Mouse (Mus musculus): ENCODE results near the gene Ppa2. TPM values are rescaled to one million over a fixed set of nuclear protein-coding genes. Genes with fewer than 3 reads are reported as not detected.

Gene Ppa2
- total and polyA plus RNA-seq, 3 experiments = 33.6 to 36.3 TPM; not detected in 1

- H3K36me3 ChIP-seq (ENCODE audit: control insufficient read depth in 1 of 2, insufficient read depth in 2 of 2, low read length in 2 of 2) = peaks cover 0 to 13% of the 10 kb centered on the region in 2 experiments; a peak in 2 of 4 replicates
- no peak overlapping the region for H3K27ac ChIP-seq (ENCODE audit: control insufficient read depth, low read depth, low read length)
- no peaks in the 10 kb centered on the region for H3K9me3 ChIP-seq (replicated peaks; ENCODE audit: insufficient read depth, low read length)
- peaks cover 7% of the 10 kb centered on the region for H3K79me2 ChIP-seq (ENCODE audit: control insufficient read depth, insufficient read depth, low read length, poor library complexity)
- no peak overlapping the region for H3K4me3 ChIP-seq (ENCODE audit: control insufficient read depth in 1 of 2, insufficient read depth in 1 of 2, low read depth in 2 of 2, low read length in 2 of 2)
- peaks cover 0 to 17% of the 10 kb centered on the region in 2 experiments; a peak in 2 of 4 replicates for H3K4me1 ChIP-seq (ENCODE audit: control insufficient read depth in 1 of 2, insufficient read depth in 2 of 2, low read length in 2 of 2)
- TF ChIP-seq CTCF (IDR thresholded peaks at IDR 0.05 in 2 of 3, conservative IDR thresholded peaks at IDR 0.05 in 1 of 3; ENCODE audit: control insufficient read depth in 1 of 3, insufficient read depth in 1 of 3, low read depth in 2 of 3, low read length in 3 of 3, poor library complexity in 1 of 3, severe bottlenecking in 1 of 3) (no peak), ELF1 (IDR thresholded peaks at IDR 0.05; ENCODE audit: low read depth, low read length) (no peak), E2F4 (IDR thresholded peaks at IDR 0.05; ENCODE audit: borderline replicate concordance, low read depth, low read length) (no peak), GATA1 (IDR thresholded peaks at IDR 0.05; ENCODE audit: low read depth, low read length) (no peak), ETS1 (IDR thresholded peaks at IDR 0.05; ENCODE audit: low read depth, low read length) (no peak), RAD21 (IDR thresholded peaks at IDR 0.05; ENCODE audit: low read depth, low read length) (no peak), NELFE (IDR thresholded peaks at IDR 0.05; ENCODE audit: low read depth, low read length) (no peak), CHD2 (IDR thresholded peaks at IDR 0.05; ENCODE audit: low read length) (no peak), RCOR1 (IDR thresholded peaks at IDR 0.05; ENCODE audit: low read depth, low read length) (no peak), NRF1 (IDR thresholded peaks at IDR 0.05; ENCODE audit: insufficient read depth, low read depth, low read length, poor library complexity, severe bottlenecking) (no peak), USF2 (IDR thresholded peaks at IDR 0.05; ENCODE audit: borderline replicate concordance in 1 of 2, insufficient read depth in 1 of 2, low read depth in 1 of 2, low read length in 2 of 2) (no peak), KAT2A (conservative IDR thresholded peaks at IDR 0.05; ENCODE audit: low read depth, low read length) (no peak), MEF2A (IDR thresholded peaks at IDR 0.05; ENCODE audit: extremely low read depth, insufficient replicate concordance, low read depth, low read length, poor library complexity, severe bottlenecking) (no peak), POLR2A (IDR thresholded peaks at IDR 0.05; ENCODE audit: control insufficient read depth in 1 of 2, insufficient read depth in 1 of 2, low read depth in 1 of 2, low read length in 2 of 2, poor library complexity in 1 of 2) (no peak), ZKSCAN1 (IDR thresholded peaks at IDR 0.05; ENCODE audit: low read depth, low read length) (no peak), TCF12 (IDR thresholded peaks at IDR 0.05; ENCODE audit: low read depth, low read length) (no peak), TAL1 (IDR thresholded peaks at IDR 0.05; ENCODE audit: low read length) (no peak), JUND (IDR thresholded peaks at IDR 0.05; ENCODE audit: low read depth, low read length) (no peak), SIN3A (IDR thresholded peaks at IDR 0.05; ENCODE audit: low read length) (no peak), POLR2AphosphoS5 (IDR thresholded peaks at IDR 0.05; ENCODE audit: borderline replicate concordance, low read depth, low read length) (no peak)
- no peak overlapping the region for H3K9ac ChIP-seq (ENCODE audit: control insufficient read depth, low read depth, low read length, poor library complexity, severe bottlenecking)
- no peaks in the 10 kb centered on the region for H3K27me3 ChIP-seq (ENCODE audit: control insufficient read depth in 1 of 2, insufficient read depth in 2 of 2, low read length in 2 of 2)
- no peak for DNase-seq (ENCODE audit: low read depth, low spot score)
These were observed 5.1 kb downstream of the Ppa2 start for GRCm38 (mm10) chr3:133315011-133315410.

GRCm38 (mm10) chr3:133315647-133316046, 5.7 kb downstream of the Ppa2 start:
- peaks cover 0 to 13% of the 10 kb centered on the region in 2 experiments; a peak in 2 of 4 replicates for H3K36me3 ChIP-seq (ENCODE audit: control insufficient read depth in 1 of 2, insufficient read depth in 2 of 2, low read length in 2 of 2)
- no peak for TF ChIP-seq ZNF384 (IDR thresholded peaks at IDR 0.05; ENCODE audit: low read depth, low read length)
- TF ChIP-seq GABPA (IDR thresholded peaks at IDR 0.05; ENCODE audit: low read depth, low read length) = no peak
- TF ChIP-seq ZMIZ1 (IDR thresholded peaks at IDR 0.05; ENCODE audit: low read depth, low read length) = no peak
- no peak for TF ChIP-seq ZC3H11A (IDR thresholded peaks at IDR 0.05; ENCODE audit: low read depth, low read length)
- TF ChIP-seq MAX (IDR thresholded peaks at IDR 0.05; ENCODE audit: low read length) = no peak
- no peak for TF ChIP-seq UBTF (IDR thresholded peaks at IDR 0.05; ENCODE audit: borderline replicate concordance, insufficient read depth, low read depth, low read length)
- no peak for TF ChIP-seq MEF2A (IDR thresholded peaks at IDR 0.05; ENCODE audit: extremely low read depth, insufficient replicate concordance, low read depth, low read length, poor library complexity, severe bottlenecking)
- TF ChIP-seq SIN3A (IDR thresholded peaks at IDR 0.05; ENCODE audit: low read length) = no peak
- no peak for TF ChIP-seq KAT2A (conservative IDR thresholded peaks at IDR 0.05; ENCODE audit: low read depth, low read length)
- TF ChIP-seq MXI1 (IDR thresholded peaks at IDR 0.05; ENCODE audit: low read depth, low read length) = no peak
- no peak for TF ChIP-seq ETS1 (IDR thresholded peaks at IDR 0.05; ENCODE audit: low read depth, low read length)
- no peak for TF ChIP-seq MYC (IDR thresholded peaks at IDR 0.05; ENCODE audit: low read depth, low read length)
- TF ChIP-seq RCOR1 (IDR thresholded peaks at IDR 0.05; ENCODE audit: low read depth, low read length) = no peak
- TF ChIP-seq POLR2AphosphoS2 (IDR thresholded peaks at IDR 0.05; ENCODE audit: low read length) = no peak
- no peak for TF ChIP-seq HCFC1 (IDR thresholded peaks at IDR 0.05; ENCODE audit: low read depth, low read length)
- TF ChIP-seq GATA1 (IDR thresholded peaks at IDR 0.05; ENCODE audit: low read depth, low read length) = no peak
- no peak overlapping the region for H3K27ac ChIP-seq (ENCODE audit: control insufficient read depth, low read depth, low read length)
- H3K9ac ChIP-seq (ENCODE audit: control insufficient read depth, low read depth, low read length, poor library complexity, severe bottlenecking) = no peak overlapping the region
- H3K79me2 ChIP-seq (ENCODE audit: control insufficient read depth, insufficient read depth, low read length, poor library complexity) = peaks cover 3% of the 10 kb centered on the region
- no peak for DNase-seq (ENCODE audit: low read depth, low spot score)
- H3K27me3 ChIP-seq (ENCODE audit: control insufficient read depth in 1 of 2, insufficient read depth in 2 of 2, low read length in 2 of 2) = no peaks in the 10 kb centered on the region
- H3K9me3 ChIP-seq (replicated peaks; ENCODE audit: insufficient read depth, low read length) = no peaks in the 10 kb centered on the region
- H3K4me1 ChIP-seq (ENCODE audit: control insufficient read depth in 1 of 2, insufficient read depth in 2 of 2, low read length in 2 of 2) = peaks cover 0 to 17% of the 10 kb centered on the region in 2 experiments; a peak in 2 of 4 replicates
- H3K4me3 ChIP-seq (ENCODE audit: control insufficient read depth in 1 of 2, insufficient read depth in 1 of 2, low read depth in 2 of 2, low read length in 2 of 2) = no peak overlapping the region

Measured in MEL (cell line).